Mouse (Mus musculus): ENCODE measurements around the gene Fbxo30. TPM values are rescaled to one million over a fixed set of nuclear protein-coding genes. Genes with fewer than 3 reads are reported as not detected.
"Not testable (repeated sequence)": the region's sequence is repeated elsewhere in the genome, so short reads cannot be mapped to it uniquely, and the experiment has no call there.

The Fbxo30 gene
- polyA plus RNA-seq, 1 experiment from 2014 or later: 27.0 TPM

DNA sequence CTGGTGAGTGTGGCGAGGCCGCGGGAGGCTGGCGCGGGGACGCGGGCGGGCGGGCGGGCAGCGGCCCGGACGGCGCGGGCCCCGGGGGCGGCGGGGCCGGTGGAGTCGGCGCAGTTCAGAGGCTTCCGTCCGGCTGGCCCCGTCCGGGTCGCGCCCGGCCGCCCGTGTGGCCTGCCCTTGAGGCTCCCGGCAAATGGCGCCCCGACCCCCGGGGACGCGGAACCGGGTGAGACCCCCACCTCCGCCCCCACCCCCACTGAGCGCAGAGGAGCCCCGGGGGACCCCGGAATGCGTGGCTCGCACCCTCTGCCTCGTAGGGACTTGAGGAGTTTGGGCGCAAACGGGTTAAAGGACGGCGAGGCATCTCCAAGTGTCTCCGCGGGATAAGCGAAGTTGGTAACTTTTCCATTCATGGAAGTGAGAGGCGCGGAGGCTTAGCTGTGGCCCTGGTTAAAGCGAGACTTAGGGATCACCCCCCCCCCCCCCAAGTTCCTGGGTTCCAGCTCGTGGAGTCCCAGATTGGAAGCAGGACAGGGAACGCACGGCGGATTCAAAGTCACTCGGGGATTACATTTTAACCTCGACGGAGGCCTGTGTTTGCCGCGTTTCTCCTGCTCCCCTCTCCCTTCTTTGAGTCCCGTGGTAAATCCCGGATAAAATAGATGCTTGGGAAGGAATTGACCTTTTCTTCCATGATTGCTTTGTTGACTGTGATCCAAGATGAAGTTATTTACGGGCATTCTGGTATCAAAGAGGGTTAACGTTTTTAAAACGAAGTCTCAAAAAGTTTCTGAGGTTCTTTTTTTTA is 572 bp downstream of the Fbxo30 start:
- Histone ChIP-seq H3K9ac (peak overlapping the region; percentile 91), H3K9me3 (no peaks in the 10 kb centered on the region), H3K4me3 (peak overlapping the region; percentile 96), H3K4me2 (peak overlapping the region; percentile 86), H3K27me3 (no peaks in the 10 kb centered on the region), H3K4me1 (replicated peaks) (peaks cover 10% of the 10 kb centered on the region), H3K27ac (peak overlapping the region; percentile 97), H3K36me3 (no peaks in the 10 kb centered on the region)
- ATAC-seq (ENCODE audit: low FRiP score): no peak; the same call in 1 of the 2 replicates
- WGBS: under 1% methylated on average over 68 of the region's 68 CpGs

DNA sequence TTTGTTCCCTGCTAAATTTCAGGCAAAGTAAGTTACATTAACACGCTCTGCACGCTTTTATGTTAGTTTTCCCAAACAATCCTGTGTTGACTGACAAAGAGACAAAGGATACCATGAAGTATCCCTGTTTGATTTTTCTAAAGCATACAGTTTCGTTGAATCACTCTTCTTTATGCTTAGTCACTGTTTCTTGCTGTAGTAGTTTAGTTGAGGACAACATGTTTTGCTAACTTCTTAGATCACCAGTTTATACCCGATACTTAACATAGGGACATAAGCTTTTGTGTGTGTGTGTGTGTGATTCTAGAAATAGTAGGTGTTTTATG is 1.1 kb downstream of the Fbxo30 start:
- Histone ChIP-seq H3K4me3 (peak overlapping the region; percentile 96), H3K9ac (peak overlapping the region; percentile 91), H3K4me1 (replicated peaks) (peaks cover 10% of the 10 kb centered on the region), H3K4me2 (peak overlapping the region; percentile 86), H3K9me3 (no peaks in the 10 kb centered on the region), H3K27me3 (no peaks in the 10 kb centered on the region), H3K36me3 (no peaks in the 10 kb centered on the region), H3K27ac (peak overlapping the region; percentile 97; the same call in 1 of the 2 replicates)
- WGBS: 2% methylated on average over 4 of the region's 4 CpGs
- no peak for ATAC-seq (ENCODE audit: low FRiP score)

GRCm38 (mm10) chr10:11298418-11298817 is 17.3 kb downstream of the Fbxo30 start:
- Histone ChIP-seq H3K9me3 (no peaks in the 10 kb centered on the region), H3K27me3 (no peaks in the 10 kb centered on the region), H3K4me3 (no peak overlapping the region), H3K4me2 (no peak overlapping the region), H3K36me3 (peaks cover 14% of the 10 kb centered on the region), H3K4me1 (replicated peaks) (no peaks in the 10 kb centered on the region), H3K9ac (no peak overlapping the region), H3K27ac (no peak overlapping the region)
- whole genome bisulfite sequencing: 93% methylated on average over 6 of the region's 6 CpGs
- no peak for ATAC-seq (ENCODE audit: low FRiP score)

GRCm38 (mm10) chr10:11305365-11306053 is 24.4 kb downstream of the Fbxo30 start:
- H3K27me3 ChIP-seq: no peaks in the 10 kb centered on the region
- no peak overlapping the region for H3K27ac ChIP-seq
- no peak overlapping the region for H3K9ac ChIP-seq
- no peaks in the 10 kb centered on the region for H3K9me3 ChIP-seq
- H3K36me3 ChIP-seq: no peaks in the 10 kb centered on the region
- 0 out of 2 replicates have a peak, but pooled peaks cover 2% of the 10 kb centered on the region for H3K4me1 ChIP-seq (replicated peaks)
- H3K4me2 ChIP-seq: no peak overlapping the region
- ATAC-seq (ENCODE audit: low FRiP score): no peak
- H3K4me3 ChIP-seq: no peak overlapping the region
- WGBS: 80% methylated on average over 9 of the region's 9 CpGs

DNA sequence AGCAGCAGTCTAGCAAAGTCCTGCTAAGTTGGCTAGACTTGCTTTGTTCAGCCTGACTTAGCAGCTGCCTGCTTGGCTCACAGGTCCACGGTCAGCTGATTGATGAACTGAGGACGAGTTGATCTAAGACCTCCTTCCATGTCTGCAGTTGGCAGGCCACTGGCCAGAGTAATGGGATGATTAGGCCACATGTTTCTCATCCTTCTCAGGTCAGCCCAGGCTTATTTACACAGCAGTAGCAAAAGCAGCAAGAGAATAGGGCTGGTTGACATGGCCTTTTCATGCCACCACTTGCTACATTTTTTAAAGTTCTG is 24.9 kb downstream of the Fbxo30 start:
- H3K27ac ChIP-seq: no peak overlapping the region
- H3K4me3 ChIP-seq: no peak overlapping the region
- WGBS: 45% methylated on average over 2 of the region's 2 CpGs
- H3K4me2 ChIP-seq: no peak overlapping the region
- no peak overlapping the region for H3K9ac ChIP-seq
- no peaks in the 10 kb centered on the region for H3K9me3 ChIP-seq
- H3K36me3 ChIP-seq: no peaks in the 10 kb centered on the region
- H3K4me1 ChIP-seq (replicated peaks): 0 out of 2 replicates have a peak, but pooled peaks cover 2% of the 10 kb centered on the region
- no peak for ATAC-seq (ENCODE audit: low FRiP score)
- H3K27me3 ChIP-seq: no peaks in the 10 kb centered on the region

GRCm38 (mm10) chr10:11309866-11310265 is 28.7 kb downstream of the Fbxo30 start:
- Histone ChIP-seq H3K36me3 (no peaks in the 10 kb centered on the region), H3K27ac (no peak overlapping the region), H3K4me1 (replicated peaks) (0 out of 2 replicates have a peak, but pooled peaks cover 2% of the 10 kb centered on the region), H3K9ac (no peak overlapping the region), H3K4me2 (no peak overlapping the region), H3K9me3 (no peaks in the 10 kb centered on the region), H3K4me3 (no peak overlapping the region), H3K27me3 (no peaks in the 10 kb centered on the region)
- ATAC-seq (ENCODE audit: low FRiP score): no peak
- WGBS: 94% methylated on average over 1 of the region's 1 CpGs

GRCm38 (mm10) chr10:11310481-11310880 is 29.4 kb downstream of the Fbxo30 start:
- H3K4me1 ChIP-seq (replicated peaks): 0 out of 2 replicates have a peak, but pooled peaks cover 2% of the 10 kb centered on the region
- H3K4me3 ChIP-seq: no peak overlapping the region
- H3K27ac ChIP-seq: no peak overlapping the region
- no peaks in the 10 kb centered on the region for H3K36me3 ChIP-seq
- H3K4me2 ChIP-seq: no peak overlapping the region
- no peaks in the 10 kb centered on the region for H3K27me3 ChIP-seq
- no peaks in the 10 kb centered on the region for H3K9me3 ChIP-seq
- H3K9ac ChIP-seq: no peak overlapping the region
- no peak for ATAC-seq (ENCODE audit: low FRiP score)

- H3K4me2 ChIP-seq; H3K9me3 ChIP-seq; H3K27ac ChIP-seq; ATAC-seq (ENCODE audit: low FRiP score); H3K9ac ChIP-seq; H3K4me3 ChIP-seq; H3K27me3 ChIP-seq; H3K36me3 ChIP-seq; H3K4me1 ChIP-seq (replicated peaks): not testable (repeated sequence)
Measured at GRCm38 (mm10) chr10:11317856-11318454, 36.8 kb downstream of the Fbxo30 start.

GRCm38 (mm10) chr10:11319446-11319970 is 38.4 kb downstream of the Fbxo30 start:
- Histone ChIP-seq H3K4me1 (replicated peaks) (no peaks in the 10 kb centered on the region), H3K27me3 (no peaks in the 10 kb centered on the region), H3K4me2 (no peak overlapping the region), H3K4me3 (no peak overlapping the region), H3K36me3 (no peaks in the 10 kb centered on the region), H3K9me3 (no peaks in the 10 kb centered on the region), H3K27ac (no peak overlapping the region), H3K9ac (no peak overlapping the region)
- ATAC-seq (ENCODE audit: low FRiP score): no peak
- WGBS: 79% methylated on average over 1 of the region's 1 CpGs

GRCm38 (mm10) chr10:11322316-11322715 is 41.2 kb downstream of the Fbxo30 start:
- WGBS: 95% methylated on average over 7 of the region's 7 CpGs
- no peak for ATAC-seq (ENCODE audit: low FRiP score)

DNA sequence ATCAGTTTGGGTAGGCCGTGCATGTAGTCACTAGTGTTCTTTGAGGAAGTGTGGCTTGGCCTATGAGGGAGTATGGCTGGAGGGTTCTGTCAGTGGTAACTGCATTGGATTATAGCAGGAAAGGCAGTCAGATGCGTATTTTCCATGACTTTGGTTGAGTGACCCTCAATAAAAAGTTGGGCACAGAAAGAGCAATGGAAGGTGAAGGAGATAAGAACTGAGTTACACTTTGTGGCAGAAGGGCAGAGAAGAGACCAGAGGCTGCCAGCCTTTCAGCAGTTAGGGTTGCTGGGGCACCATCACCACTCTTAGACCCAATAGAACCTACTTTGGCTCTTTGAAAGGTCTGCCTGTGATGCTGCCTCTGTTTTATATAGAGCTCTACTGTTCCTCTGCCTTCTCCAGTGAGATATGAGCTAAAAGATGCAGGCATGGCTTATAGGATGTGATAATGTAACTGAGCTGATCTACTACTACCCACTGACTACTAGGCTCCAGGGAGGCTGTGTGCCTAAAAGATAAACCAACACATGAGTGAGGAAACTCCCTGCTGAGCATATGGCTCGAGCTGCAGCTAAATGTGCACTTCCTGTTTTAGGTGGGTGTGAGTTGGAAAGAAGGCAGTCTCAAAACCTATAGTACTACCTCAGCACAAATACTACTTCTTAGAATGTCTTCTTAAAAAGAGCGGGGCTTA is 42.2 kb downstream of the Fbxo30 start:
- Histone ChIP-seq H3K4me1 (replicated peaks) (no peaks in the 10 kb centered on the region), H3K27me3 (no peaks in the 10 kb centered on the region), H3K36me3 (no peaks in the 10 kb centered on the region), H3K4me2 (no peak overlapping the region), H3K9me3 (no peaks in the 10 kb centered on the region), H3K27ac (no peak overlapping the region), H3K9ac (no peak overlapping the region), H3K4me3 (no peak overlapping the region)
- no peak for ATAC-seq (ENCODE audit: low FRiP score)
- WGBS: 78% methylated on average over 4 of the region's 4 CpGs

More at GRCm38 (mm10) chr10:11322316-11322715, 41.2 kb downstream of the Fbxo30 start:
- H3K4me1 ChIP-seq (replicated peaks): no peaks in the 10 kb centered on the region
- no peaks in the 10 kb centered on the region for H3K9me3 ChIP-seq
- H3K9ac ChIP-seq: no peak overlapping the region
- no peak overlapping the region for H3K4me2 ChIP-seq
- H3K4me3 ChIP-seq: no peak overlapping the region
- no peaks in the 10 kb centered on the region for H3K36me3 ChIP-seq
- H3K27ac ChIP-seq: no peak overlapping the region
- H3K27me3 ChIP-seq: no peaks in the 10 kb centered on the region

- H3K4me2 ChIP-seq: no peak overlapping the region
- H3K4me3 ChIP-seq: no peak overlapping the region
- H3K27ac ChIP-seq: no peak overlapping the region
- 87% methylated on average over 3 of the region's 3 CpGs for WGBS
- no peaks in the 10 kb centered on the region for H3K36me3 ChIP-seq
- no peaks in the 10 kb centered on the region for H3K4me1 ChIP-seq (replicated peaks)
- no peak for ATAC-seq (ENCODE audit: low FRiP score)
- H3K9me3 ChIP-seq: no peaks in the 10 kb centered on the region
- H3K9ac ChIP-seq: no peak overlapping the region
- H3K27me3 ChIP-seq: no peaks in the 10 kb centered on the region
Measured at GRCm38 (mm10) chr10:11326526-11326925, 45.4 kb downstream of the Fbxo30 start.

Data from hindbrain, embryonic 13.5 days (tissue).